Mouse (Mus musculus) megakaryocyte, embryonic 14.5 days (primary cell): ENCODE measurements at regions not wholly inside any gene's neighbourhood (a gene's known extent, or its start where the extent isn't known, plus 50 kb on each side); places are given as distances from the start of the nearest gene placed in this dataset.

Experiments used
- H3K27me3 ChIP-seq: replicated peaks from 2 replicates; pipeline ENCODE3; 2012; ENCODE audit warnings: inconsistent platforms
- H3K36me3 ChIP-seq: replicated peaks from 2 replicates; pipeline ENCODE3; 2012; ENCODE audit warnings: low read length, inconsistent platforms, mixed read lengths
- H3K4me1 ChIP-seq: 2 replicates; pipeline ENCODE4 v1.6.1; 2012; ENCODE audit warnings: inconsistent platforms
- H3K4me3 ChIP-seq: replicated peaks from 2 replicates; pipeline ENCODE3; 2012; ENCODE audit warnings: moderate library complexity, mild to moderate bottlenecking, inconsistent platforms
- H3K9me3 ChIP-seq: 2 replicates; pipeline ENCODE4 v1.6.1; 2012; ENCODE audit warnings: inconsistent platforms
- FLI1 ChIP-seq: IDR thresholded peaks from 2 replicates; pipeline ENCODE4 v1.6.1; 2012; ENCODE audit warnings: low read length, inconsistent platforms, mixed read lengths
- GATA1 ChIP-seq: IDR thresholded peaks from 3 replicates; pipeline ENCODE4 v1.6.1; 2012; ENCODE audit warnings: mixed read lengths, low read length, inconsistent platforms, borderline replicate concordance

DNA sequence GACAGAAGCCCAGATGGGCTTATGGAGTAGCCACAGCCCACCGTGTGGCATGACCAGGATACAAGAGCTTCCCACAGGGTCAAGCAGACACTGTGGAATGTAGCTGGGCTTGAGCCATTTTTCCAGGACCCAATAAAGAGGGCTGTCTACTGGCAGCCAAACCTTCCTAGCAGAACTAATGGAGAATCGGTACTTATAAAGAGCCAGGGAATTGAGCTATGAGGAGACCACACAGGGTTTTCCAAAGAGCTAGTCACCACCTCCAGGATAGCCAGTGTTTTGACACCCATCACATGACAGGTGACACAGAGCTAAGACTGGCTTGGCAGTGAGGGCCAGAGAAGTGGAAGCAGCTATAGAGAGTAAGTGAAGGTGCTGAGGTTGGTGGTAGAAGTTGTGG is 149.9 kb downstream of the Map2k4 start:
- no peak for TF ChIP-seq FLI1
- Histone ChIP-seq H3K9me3 (no peaks in the 10 kb centered on the region), H3K4me3 (no peak overlapping the region), H3K36me3 (no peaks in the 10 kb centered on the region), H3K4me1 (no peaks in the 10 kb centered on the region), H3K27me3 (peaks cover 1% of the 10 kb centered on the region)

- Histone ChIP-seq H3K9me3 (no peaks in the 10 kb centered on the region), H3K36me3 (no peaks in the 10 kb centered on the region), H3K27me3 (peaks cover 1% of the 10 kb centered on the region), H3K4me1 (no peaks in the 10 kb centered on the region), H3K4me3 (no peak overlapping the region)
- TF ChIP-seq GATA1 (no peak), FLI1 (no peak)
Observed at GRCm38 (mm10) chr11:65637206-65637605, 150.9 kb downstream of the Map2k4 start.

- Histone ChIP-seq H3K9me3 (no peaks in the 10 kb centered on the region), H3K27me3 (no peaks in the 10 kb centered on the region)
- TF ChIP-seq GATA1, result no peak
- no peak for TF ChIP-seq FLI1
Observed at GRCm38 (mm10) chr11:65635307-65635706, 152.8 kb downstream of the Map2k4 start.

DNA sequence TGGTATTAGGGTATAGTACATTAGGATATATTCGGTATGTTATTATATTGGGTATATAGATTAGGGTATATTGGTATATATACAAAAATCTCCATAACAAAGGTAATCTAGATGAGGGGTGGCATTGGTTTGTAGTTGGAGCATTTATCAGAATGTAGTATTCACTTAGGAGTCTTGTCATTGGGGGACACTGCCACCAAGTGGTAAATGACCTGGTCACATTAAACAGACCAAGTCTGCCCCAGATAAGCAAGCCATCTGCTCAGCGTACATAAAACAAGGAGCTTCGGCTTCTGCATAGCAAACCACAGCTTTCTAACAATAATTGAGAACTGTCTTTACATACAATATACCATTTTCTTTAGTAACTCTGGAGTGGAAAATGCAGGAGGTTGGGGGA is 156.9 kb downstream of the Map2k4 start:
- no peak for TF ChIP-seq GATA1
- TF ChIP-seq FLI1, result no peak

More at GRCm38 (mm10) chr11:65635307-65635706, 152.8 kb downstream of the Map2k4 start:
- H3K36me3 ChIP-seq, result no peaks in the 10 kb centered on the region
- no peaks in the 10 kb centered on the region for H3K4me1 ChIP-seq
- H3K4me3 ChIP-seq, result no peak overlapping the region

DNA sequence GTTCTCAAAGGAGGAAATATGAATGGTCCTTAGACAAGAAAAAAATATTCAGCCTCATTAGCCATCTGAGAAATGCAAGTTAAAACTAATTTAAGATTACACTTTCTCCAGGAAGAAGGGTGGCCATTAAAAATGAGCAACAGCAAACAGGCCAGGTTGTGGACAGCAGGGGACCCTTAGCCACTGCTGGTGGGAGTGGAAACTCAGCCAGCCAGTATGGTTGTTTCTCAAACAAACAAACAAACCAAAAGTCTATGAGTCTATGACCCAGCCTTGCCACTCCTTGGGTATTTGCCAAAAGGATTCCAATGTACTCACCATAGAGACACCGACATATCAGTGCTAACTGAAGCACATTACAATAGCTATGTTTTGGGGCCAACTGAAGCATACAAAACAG is 157.7 kb downstream of the Map2k4 start:
- H3K36me3 ChIP-seq, result no peaks in the 10 kb centered on the region
- peaks cover 2% of the 10 kb centered on the region for H3K27me3 ChIP-seq
- H3K9me3 ChIP-seq, result no peaks in the 10 kb centered on the region
- no peak overlapping the region for H3K4me3 ChIP-seq
- H3K4me1 ChIP-seq, result no peaks in the 10 kb centered on the region
- TF ChIP-seq GATA1 (no peak), FLI1 (no peak)

More for the DNA sequence above, 156.9 kb downstream of the Map2k4 start:
- H3K4me1 ChIP-seq, result no peaks in the 10 kb centered on the region
- no peak overlapping the region for H3K4me3 ChIP-seq
- no peaks in the 10 kb centered on the region for H3K36me3 ChIP-seq
- no peaks in the 10 kb centered on the region for H3K9me3 ChIP-seq
- peaks cover 2% of the 10 kb centered on the region for H3K27me3 ChIP-seq

DNA sequence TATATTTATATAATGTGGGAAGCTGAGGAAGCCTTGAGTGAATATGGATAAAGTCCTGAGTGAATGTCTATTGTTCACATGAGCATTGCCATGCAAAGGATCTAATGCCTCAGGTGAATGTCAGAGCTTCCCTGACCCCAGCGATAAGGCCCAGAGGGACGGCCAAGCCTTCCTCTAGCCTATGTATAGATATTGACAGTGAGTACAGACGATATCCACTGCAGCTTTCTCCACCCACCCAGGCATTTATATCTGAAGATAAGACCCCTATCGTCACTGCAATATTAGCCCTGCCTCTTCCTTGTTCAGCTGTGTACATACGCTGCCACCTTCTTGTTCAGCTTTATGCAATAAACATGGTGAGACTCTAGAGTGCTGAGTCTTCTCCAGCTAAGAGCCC is 158.8 kb downstream of the Map2k4 start:
- H3K36me3 ChIP-seq, result no peaks in the 10 kb centered on the region
- peaks cover 2% of the 10 kb centered on the region for H3K27me3 ChIP-seq
- H3K4me3 ChIP-seq, result no peak overlapping the region
- TF ChIP-seq GATA1 (no peak), FLI1 (no peak)
- H3K4me1 ChIP-seq, result no peaks in the 10 kb centered on the region
- no peaks in the 10 kb centered on the region for H3K9me3 ChIP-seq

DNA sequence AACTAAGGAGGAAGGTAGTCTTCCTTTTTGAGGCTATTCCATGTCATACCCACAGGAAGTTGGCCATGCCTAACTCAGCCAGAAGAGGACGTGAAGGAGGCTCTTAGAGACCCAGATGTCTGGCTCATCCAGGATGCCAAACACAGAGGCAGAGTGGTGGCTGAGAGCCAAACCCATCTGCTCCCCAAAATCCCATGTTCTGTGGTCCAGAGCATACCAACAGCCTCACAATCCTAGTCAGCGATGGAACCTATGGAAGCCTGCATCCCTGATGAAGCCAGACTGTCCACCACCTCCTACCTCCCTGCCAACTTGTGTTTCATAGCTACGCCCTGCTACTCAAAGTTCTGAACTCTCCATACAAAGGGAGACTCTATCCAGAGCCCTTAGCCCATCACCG is 169.1 kb downstream of the Map2k4 start:
- H3K4me1 ChIP-seq, result peaks cover 7% of the 10 kb centered on the region
- H3K9me3 ChIP-seq, result peaks cover 2% of the 10 kb centered on the region; the same call in 1 of the 2 replicates
- H3K27me3 ChIP-seq, result peaks cover 13% of the 10 kb centered on the region
- TF ChIP-seq GATA1 (no peak), FLI1 (no peak)
- H3K36me3 ChIP-seq, result no peaks in the 10 kb centered on the region
- H3K4me3 ChIP-seq, result no peak overlapping the region

DNA sequence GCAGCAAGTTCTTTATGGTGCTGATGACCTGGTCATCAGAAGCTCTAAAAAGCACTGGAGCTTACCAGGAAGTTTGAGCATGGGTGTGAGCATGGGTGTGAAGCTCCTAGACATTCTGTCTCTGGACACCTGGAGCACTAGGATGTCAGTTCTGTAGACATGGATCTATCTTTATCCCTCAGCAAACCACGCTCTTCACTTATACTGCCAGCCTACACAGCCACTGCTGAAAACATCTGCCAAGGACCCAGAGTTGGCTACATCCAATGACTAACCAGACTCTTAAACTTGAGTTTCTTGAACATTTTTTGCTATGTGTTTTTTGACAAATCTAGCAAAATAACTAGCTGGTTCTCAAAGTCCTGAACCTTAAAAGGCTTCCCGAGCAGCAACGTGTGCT is 177.6 kb downstream of the Map2k4 start:
- Histone ChIP-seq H3K4me3 (no peak overlapping the region), H3K9me3 (no peaks in the 10 kb centered on the region; the same call in 1 of the 2 replicates), H3K27me3 (no peaks in the 10 kb centered on the region), H3K4me1 (no peaks in the 10 kb centered on the region), H3K36me3 (no peaks in the 10 kb centered on the region)
- TF ChIP-seq GATA1 (no peak), FLI1 (no peak)

DNA sequence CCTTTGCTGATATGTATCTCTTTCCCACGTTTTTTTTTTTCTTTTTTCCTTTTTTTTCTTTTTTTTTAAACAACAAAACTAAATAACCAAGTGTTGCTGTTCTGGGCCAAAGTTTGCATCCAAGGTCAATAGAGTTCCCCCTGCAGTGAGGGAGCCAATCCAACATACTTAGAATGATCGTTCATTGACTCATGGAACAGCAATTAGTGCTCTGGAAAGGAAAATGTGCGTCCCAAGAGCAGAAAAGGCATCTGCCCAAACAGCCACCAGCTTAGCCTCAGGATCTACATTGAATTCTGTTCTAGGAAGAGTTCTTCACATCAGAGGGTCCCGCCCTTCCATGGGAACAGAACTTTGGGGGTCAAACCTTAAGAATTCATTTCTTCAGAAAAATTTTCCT is 179.0 kb downstream of the Map2k4 start:
- H3K36me3 ChIP-seq, result no peaks in the 10 kb centered on the region
- no peaks in the 10 kb centered on the region for H3K4me1 ChIP-seq
- no peaks in the 10 kb centered on the region; the same call in 1 of the 2 replicates for H3K9me3 ChIP-seq
- TF ChIP-seq FLI1, result no peak
- TF ChIP-seq GATA1, result no peak
- H3K4me3 ChIP-seq, result no peak overlapping the region
- no peaks in the 10 kb centered on the region for H3K27me3 ChIP-seq

- H3K27me3 ChIP-seq, result no peaks in the 10 kb centered on the region
- no peaks in the 10 kb centered on the region for H3K4me1 ChIP-seq
- no peaks in the 10 kb centered on the region for H3K9me3 ChIP-seq
- no peak overlapping the region for H3K4me3 ChIP-seq
- H3K36me3 ChIP-seq, result no peaks in the 10 kb centered on the region
- TF ChIP-seq GATA1, result no peak
- no peak for TF ChIP-seq FLI1
Observed at GRCm38 (mm10) chr11:65597298-65598076, 190.6 kb downstream of the Map2k4 start.

DNA sequence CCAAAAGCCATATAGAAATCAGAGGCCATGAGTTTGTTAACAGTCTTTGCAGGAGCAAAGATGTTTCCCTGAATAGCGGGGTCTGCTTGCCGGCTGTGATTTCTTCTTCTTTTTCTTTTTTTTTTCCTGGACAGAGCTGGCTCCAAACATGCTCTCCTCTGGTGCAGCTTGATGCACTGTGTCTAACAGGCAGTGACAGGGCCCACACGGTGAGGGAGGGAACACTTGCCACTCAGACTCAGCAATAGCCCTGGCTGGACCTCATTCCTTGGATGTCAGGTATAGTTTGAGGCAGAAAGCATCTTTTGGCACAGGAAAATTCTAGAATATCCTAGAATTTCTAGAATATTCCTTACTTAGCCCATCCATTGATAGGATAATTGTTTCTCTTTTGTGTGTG is 199.6 kb downstream of the Map2k4 start:
- Histone ChIP-seq H3K9me3 (no peaks in the 10 kb centered on the region; the same call in 1 of the 2 replicates), H3K36me3 (no peaks in the 10 kb centered on the region), H3K4me3 (no peak overlapping the region), H3K27me3 (no peaks in the 10 kb centered on the region), H3K4me1 (no peaks in the 10 kb centered on the region)
- TF ChIP-seq GATA1 (no peak), FLI1 (no peak)
